ENCODE assay signal across 14 mouse cellular contexts in genomic region chr6:118605974-118606373, GRCm38 (mm10). TPM values are rescaled to one million over a fixed set of nuclear protein-coding genes. Genes with fewer than 3 reads are reported as not detected.
DNase-seq lines count a peak whose midpoint lies in the region; ATAC-seq and TF ChIP-seq lines count a peak whose summit lies in the region.
"Had no signal": no experiment of that assay in that cellular context is flagged by ENCODE, and none has a peak within 500 bp of the region (broad histone marks: within the 10 kb centered on the region; RNA-seq: fewer than 3 reads in every experiment).

No protein-coding gene starts in this region.

- no peak overlapping the region for H3K9ac ChIP-seq in forebrain, postnatal 0 days
- H3K9ac ChIP-seq in forebrain, embryonic 15.5 days (replicated peaks): no peak overlapping the region
- H3K9ac ChIP-seq: embryonic facial prominence, embryonic 13.5 days; stomach, embryonic 15.5 days had no signal

- TF ChIP-seq CTCF in forebrain, postnatal 0 days (IDR thresholded peaks at IDR 0.05; ENCODE audit: low read depth): peak; percentile 30; the same call in 1 of the 2 replicates
- peak; percentile 34 for TF ChIP-seq CTCF in lung, adult 2 months (IDR thresholded peaks at IDR 0.05; ENCODE audit: insufficient read depth, low read length)

- no peak overlapping the region for H3K4me2 ChIP-seq in forebrain, postnatal 0 days (ENCODE audit: low read depth)
- H3K4me2 ChIP-seq in forebrain, embryonic 15.5 days (replicated peaks): no peak overlapping the region
- H3K4me2 ChIP-seq: embryonic facial prominence, embryonic 13.5 days; stomach, embryonic 15.5 days had no signal

- no peaks in the 10 kb centered on the region for H3K9me3 ChIP-seq in forebrain, postnatal 0 days (ENCODE audit: low read length)
- H3K9me3 ChIP-seq in forebrain, embryonic 15.5 days: no peaks in the 10 kb centered on the region
- H3K9me3 ChIP-seq: embryonic facial prominence, embryonic 13.5 days; stomach, embryonic 15.5 days had no signal

- no peak for DNase-seq in forebrain, postnatal 0 days
- no peak for DNase-seq in lung, adult 2 months
- DNase-seq in lung, postnatal 10 days: no peak
- DNase-seq in ES-CJ7 (ENCODE audit: low read depth, low spot score): peak; percentile 50
- DNase-seq in cerebellum, adult 9-11 months: peak; percentile 48
- no peak for DNase-seq in spleen, postnatal 4 days (ENCODE audit: low spot score in 2 of 2)
- DNase-seq in heart, adult 18-20 months: no peak
- DNase-seq: adrenal gland, adult 2 months; heart, postnatal 4 days; kidney, postnatal 10 days; lung, postnatal 14 days had no signal

- 71% methylated on average over 7 of the region's 7 CpGs for WGBS in forebrain, postnatal 0 days
- WGBS in forebrain, embryonic 15.5 days: 77% methylated on average over 7 of the region's 7 CpGs
- WGBS in lung, adult 2 months: 71% methylated on average over 7 of the region's 7 CpGs

- no peak for ATAC-seq in forebrain, postnatal 0 days
- no peak for ATAC-seq in forebrain, embryonic 15.5 days (replicated peaks)

- no peak overlapping the region for H3K27ac ChIP-seq in forebrain, postnatal 0 days (ENCODE audit: low read depth, low read length)
- no peak overlapping the region for H3K27ac ChIP-seq in forebrain, embryonic 15.5 days (replicated peaks)
- H3K27ac ChIP-seq: embryonic facial prominence, embryonic 13.5 days; stomach, embryonic 15.5 days had no signal

- H3K27me3 ChIP-seq in forebrain, postnatal 0 days (ENCODE audit: insufficient read depth, low read length): no peaks in the 10 kb centered on the region
- no peaks in the 10 kb centered on the region for H3K27me3 ChIP-seq in forebrain, embryonic 15.5 days
- H3K27me3 ChIP-seq: embryonic facial prominence, embryonic 13.5 days; stomach, embryonic 15.5 days had no signal

- TF ChIP-seq POLR2A in lung, adult 2 months (IDR thresholded peaks at IDR 0.05; ENCODE audit: borderline replicate concordance, extremely low read depth, low read depth, low read length): no peak

- H3K4me3 ChIP-seq in forebrain, postnatal 0 days (ENCODE audit: low read depth, low read length): no peak overlapping the region
- no peak overlapping the region for H3K4me3 ChIP-seq in forebrain, embryonic 15.5 days
- no peak overlapping the region for H3K4me3 ChIP-seq in lung, adult 2 months (replicated peaks; ENCODE audit: extremely low read depth, low read depth, low read length)
- H3K4me3 ChIP-seq: embryonic facial prominence, embryonic 13.5 days; stomach, embryonic 15.5 days had no signal

- H3K4me1 ChIP-seq in forebrain, postnatal 0 days (ENCODE audit: insufficient read depth): no peaks in the 10 kb centered on the region
- no peaks in the 10 kb centered on the region for H3K4me1 ChIP-seq in forebrain, embryonic 15.5 days
- no peaks in the 10 kb centered on the region for H3K4me1 ChIP-seq in lung, adult 2 months (ENCODE audit: control insufficient read depth, insufficient read depth, low read length)
- H3K4me1 ChIP-seq: embryonic facial prominence, embryonic 13.5 days; stomach, embryonic 15.5 days had no signal

- H3K36me3 ChIP-seq in forebrain, postnatal 0 days (ENCODE audit: insufficient read depth): peaks cover 69% of the 10 kb centered on the region
- peaks cover 20% of the 10 kb centered on the region for H3K36me3 ChIP-seq in forebrain, embryonic 15.5 days
- H3K36me3 ChIP-seq: stomach, embryonic 15.5 days had no signal

RNA-seq across cellular contexts. Expression of gene Ankrd26, which starts 43.9 kb away (rescaled TPM):
- 7.0 and 12.4 TPM in 2 replicates for total RNA-seq in forebrain, postnatal 0 days (2014; rRNA removed)
- 6.6 and 10.9 TPM in 2 replicates for polyA plus RNA-seq in forebrain, postnatal 0 days (2015; fragmentation: Nextera tagmentation; extraction: Ambion mirVana)
- 20.3 and 25.2 TPM in 2 replicates for polyA plus RNA-seq in forebrain, embryonic 15.5 days (2015; fragmentation: Nextera tagmentation; extraction: Ambion mirVana)
- 0.59 and 1.2 TPM in 2 replicates for polyA plus RNA-seq in lung, adult 2 months (2012; rRNA removed)
- 1 to 10 TPM; 1.9 to 2.4 TPM for total RNA-seq in heart, adult 18-20 months (2021)

Comparison
In these comparisons a context has a peak if more than half of its experiments do, and no peak if none do; other contexts are left out.
1. DNase-seq: peak in ES-CJ7 (single experiment) and cerebellum, adult 9-11 months (single experiment); none in forebrain, postnatal 0 days (single experiment), lung, adult 2 months (single experiment), lung, postnatal 10 days (single experiment), spleen, postnatal 4 days (0 of 2) and heart, adult 18-20 months (0 of 2).